Comparison of ENCODE assay signal across 13 mouse cellular contexts in the genomic region with DNA sequence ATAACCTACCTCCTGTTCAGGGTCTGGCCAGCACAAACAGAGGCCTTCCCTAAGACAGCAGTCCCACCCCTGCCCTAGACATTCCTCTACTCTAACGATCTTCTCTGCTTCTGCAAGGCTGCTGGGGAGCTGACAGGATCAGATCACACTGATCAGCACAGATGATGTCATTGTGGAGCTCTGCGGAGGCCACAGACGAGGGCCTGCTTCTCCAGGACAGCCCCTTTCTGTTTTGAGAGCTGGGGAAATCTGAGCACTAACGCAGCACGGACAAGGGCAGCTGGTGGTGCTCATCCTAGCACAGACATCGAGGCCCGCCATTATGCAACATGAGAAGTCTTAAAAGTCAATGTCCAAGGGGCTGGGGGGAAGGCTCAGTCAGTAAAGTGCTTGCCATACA.
DNase-seq lines count a peak whose midpoint lies in the region; ATAC-seq lines count a peak whose summit lies in the region.
"Had no signal": no experiment of that assay in that cellular context is flagged by ENCODE, and none has a peak within 500 bp of the region (broad histone marks: within the 10 kb centered on the region; RNA-seq: fewer than 3 reads in every experiment).

No protein-coding gene starts in this region.

- peaks cover 19% of the 10 kb centered on the region for H3K4me1 ChIP-seq in heart, embryonic 12.5 days (replicated peaks)
- H3K4me1 ChIP-seq in lung, embryonic 15.5 days, result no peaks in the 10 kb centered on the region
- 0 out of 2 replicates have a peak, but pooled peaks cover 10% of the 10 kb centered on the region for H3K4me1 ChIP-seq in limb, embryonic 13.5 days
- H3K4me1 ChIP-seq in stomach, embryonic 16.5 days (ENCODE audit: control insufficient read depth, insufficient read depth, low read length), result 0 out of 2 replicates have a peak, but pooled peaks cover 3% of the 10 kb centered on the region

- 0 out of 2 replicates have a peak overlapping the region, but pooled peaks have one; percentile 39 for H3K9ac ChIP-seq in heart, embryonic 12.5 days
- H3K9ac ChIP-seq in lung, embryonic 15.5 days, result no peak overlapping the region
- H3K9ac ChIP-seq in limb, embryonic 13.5 days, result no peak overlapping the region; the same call in 1 of the 2 replicates
- H3K9ac ChIP-seq in stomach, embryonic 16.5 days (ENCODE audit: low read length), result no peak overlapping the region

- 0 out of 2 replicates have a peak overlapping the region, but pooled peaks have one; percentile 18 for H3K4me2 ChIP-seq in heart, embryonic 12.5 days
- no peak overlapping the region for H3K4me2 ChIP-seq in lung, embryonic 15.5 days
- H3K4me2 ChIP-seq in limb, embryonic 13.5 days (replicated peaks), result no peak overlapping the region
- no peak overlapping the region for H3K4me2 ChIP-seq in stomach, embryonic 16.5 days (ENCODE audit: low read depth, low read length)

- H3K27me3 ChIP-seq in heart, embryonic 12.5 days (replicated peaks), result no peaks in the 10 kb centered on the region
- no peaks in the 10 kb centered on the region for H3K27me3 ChIP-seq in lung, embryonic 15.5 days
- H3K27me3 ChIP-seq in limb, embryonic 13.5 days, result no peaks in the 10 kb centered on the region
- H3K27me3 ChIP-seq in stomach, embryonic 16.5 days (ENCODE audit: control insufficient read depth, insufficient read depth, low read length), result no peaks in the 10 kb centered on the region

- peak; percentile 39; the same call in 1 of the 2 replicates for ATAC-seq in heart, embryonic 12.5 days (ENCODE audit: insufficient number of reproducible peaks, low FRiP score)
- ATAC-seq in lung, embryonic 15.5 days (ENCODE audit: borderline replicate concordance, extremely low read depth, low FRiP score, low TSS enrichment), result peak; percentile 50; the same call in 1 of the 2 replicates
- ATAC-seq in limb, embryonic 13.5 days (ENCODE audit: low FRiP score, low read depth), result peak; percentile 61; the same call in 1 of the 2 replicates
- peak; percentile 45 for ATAC-seq in stomach, embryonic 16.5 days (ENCODE audit: insufficient read depth, low FRiP score)

- no peaks in the 10 kb centered on the region for H3K36me3 ChIP-seq in heart, embryonic 12.5 days
- no peaks in the 10 kb centered on the region for H3K36me3 ChIP-seq in lung, embryonic 15.5 days
- no peaks in the 10 kb centered on the region for H3K36me3 ChIP-seq in limb, embryonic 13.5 days
- H3K36me3 ChIP-seq in stomach, embryonic 16.5 days (ENCODE audit: control insufficient read depth, insufficient read depth, low read length), result no peaks in the 10 kb centered on the region

- H3K27ac ChIP-seq in heart, embryonic 12.5 days (ENCODE audit: poor library complexity, severe bottlenecking), result peak overlapping the region; percentile 46; the same call in 1 of the 2 replicates
- no peak overlapping the region for H3K27ac ChIP-seq in lung, embryonic 15.5 days
- 0 out of 2 replicates have a peak overlapping the region, but pooled peaks have one; percentile 22 for H3K27ac ChIP-seq in limb, embryonic 13.5 days
- 0 out of 2 replicates have a peak overlapping the region, but pooled peaks have one; percentile 43 for H3K27ac ChIP-seq in stomach, embryonic 16.5 days (ENCODE audit: low read length)
- H3K27ac ChIP-seq: gastrocnemius, adult 2 months had no signal

- H3K4me3 ChIP-seq in heart, embryonic 12.5 days, result no peak overlapping the region
- H3K4me3 ChIP-seq in lung, embryonic 15.5 days, result no peak overlapping the region
- H3K4me3 ChIP-seq in limb, embryonic 13.5 days, result no peak overlapping the region
- no peak overlapping the region for H3K4me3 ChIP-seq in stomach, embryonic 16.5 days (replicated peaks; ENCODE audit: low read length)
- H3K4me3 ChIP-seq: gastrocnemius, adult 2 months had no signal

- no peak for DNase-seq in heart, adult 11 months
- no peak for DNase-seq in lung, adult 18-20 months
- no peak for DNase-seq in cerebellum, postnatal 4 days (ENCODE audit: low spot score in 2 of 2)
- no peak for DNase-seq in spleen, postnatal 4 days (ENCODE audit: low spot score in 2 of 2)
- DNase-seq: adrenal gland, adult 2 months; B cell, adult 2 months; gastrocnemius, adult 2 months; thymus, postnatal 4 days had no signal

- 12% methylated on average over 7 of the region's 7 CpGs for WGBS in heart, embryonic 12.5 days
- WGBS in lung, embryonic 15.5 days, result 9% methylated on average over 7 of the region's 7 CpGs
- WGBS in limb, embryonic 13.5 days, result 23% methylated on average over 7 of the region's 7 CpGs
- 18% methylated on average over 7 of the region's 7 CpGs for WGBS in stomach, embryonic 16.5 days

- H3K9me3 ChIP-seq in heart, embryonic 12.5 days (replicated peaks), result no peaks in the 10 kb centered on the region
- no peaks in the 10 kb centered on the region for H3K9me3 ChIP-seq in lung, embryonic 15.5 days
- H3K9me3 ChIP-seq in limb, embryonic 13.5 days, result no peaks in the 10 kb centered on the region
- H3K9me3 ChIP-seq in stomach, embryonic 16.5 days (replicated peaks; ENCODE audit: control insufficient read depth, low read length), result no peaks in the 10 kb centered on the region
- H3K9me3 ChIP-seq: megakaryocyte, embryonic 14.5 days had no signal
